Mouse (Mus musculus) G1E (cell line): ENCODE measurements around the gene Vmn1r89. TPM values are rescaled to one million over a fixed set of nuclear protein-coding genes. Genes with fewer than 3 reads are reported as not detected.

Source experiments
- ATAC-seq: 2 replicates; pipeline ENCODE4 v1.8.0; 2016; ENCODE audit warnings: mild to moderate bottlenecking; ENCODE audit not compliant: insufficient number of reproducible peaks, poor library complexity, low FRiP score, severe bottlenecking; ENCODE audit errors: extremely low read depth
- DNase-seq: peaks from one replicate; pipeline ENCODE4 v3.0.0; 2012; ENCODE audit warnings: low spot score
- H3K27me3 ChIP-seq: 2 replicates; pipeline ENCODE4 v1.6.1; 2012; ENCODE audit warnings: mild to moderate bottlenecking, low read length, inconsistent platforms; ENCODE audit not compliant: insufficient read depth
- H3K36me3 ChIP-seq: replicated peaks from 2 replicates; pipeline ENCODE3; 2012; ENCODE audit warnings: mild to moderate bottlenecking, inconsistent platforms
- H3K4me1 ChIP-seq: 2 replicates; pipeline ENCODE4 v1.6.1; 2012; ENCODE audit warnings: low read depth, low read length, inconsistent platforms, mixed read lengths; ENCODE audit not compliant: insufficient read depth
- H3K4me3 ChIP-seq: 2 replicates; pipeline ENCODE4 v1.5.1; 2012; ENCODE audit warnings: low read depth, mild to moderate bottlenecking, inconsistent platforms, low read length, moderate library complexity, mixed read lengths
- H3K9me3 ChIP-seq: replicated peaks from 2 replicates; pipeline ENCODE4 v1.6.1; 2012; ENCODE audit warnings: inconsistent platforms
- CTCF ChIP-seq: IDR thresholded peaks from 2 replicates; pipeline ENCODE4 v1.5.1; 2012; ENCODE audit warnings: low read depth, low read length, inconsistent platforms, mixed read lengths
- GATA1 ChIP-seq: IDR thresholded peaks from 2 replicates; pipeline ENCODE4 v1.6.1; 2012; ENCODE audit warnings: borderline replicate concordance, low read length, inconsistent platforms, mixed read lengths
- GATA2 ChIP-seq: IDR thresholded peaks from 2 replicates; pipeline ENCODE4 v1.6.1; 2012; ENCODE audit warnings: low read depth, low read length, inconsistent platforms, borderline replicate concordance
- POLR2AphosphoS5 ChIP-seq: IDR thresholded peaks from 2 replicates; pipeline ENCODE4 v1.6.1; 2012; ENCODE audit warnings: low read depth, low read length, inconsistent platforms; ENCODE audit not compliant: insufficient replicate concordance
- TAL1 ChIP-seq: conservative IDR thresholded peaks from 2 replicates; pipeline ENCODE4 v1.6.1; 2012; ENCODE audit warnings: low read depth, low read length, inconsistent platforms, mixed read lengths
- polyA plus RNA-seq: library from polyadenylated mRNA; stranded (reverse); fragments of >175 nt; gene quantifications from 2 replicates; pipeline ENCODE4 v1.2.3, GENCODE M21; 2012
- total RNA-seq, 2 experiments: library from RNA; stranded (forward) in 1 of 2; stranded (reverse) in 1 of 2; fragments of 200-1000 nt in 1 of 2; fragments of >200 nt in 1 of 2; fragmentation: Nextera tagmentation in 1 of 2; gene quantifications; 2 replicates each; pipeline ENCODE4 v1.2.3; 2014 to 2017

Vmn1r89 gene
- total RNA-seq (2014; fragmentation: Nextera tagmentation), result not detected in 2 replicates
- total RNA-seq (2017), result 0.27 TPM in 1 of 2 replicates, not detected in the other
- polyA plus RNA-seq, result not detected in 2 replicates

DNA sequence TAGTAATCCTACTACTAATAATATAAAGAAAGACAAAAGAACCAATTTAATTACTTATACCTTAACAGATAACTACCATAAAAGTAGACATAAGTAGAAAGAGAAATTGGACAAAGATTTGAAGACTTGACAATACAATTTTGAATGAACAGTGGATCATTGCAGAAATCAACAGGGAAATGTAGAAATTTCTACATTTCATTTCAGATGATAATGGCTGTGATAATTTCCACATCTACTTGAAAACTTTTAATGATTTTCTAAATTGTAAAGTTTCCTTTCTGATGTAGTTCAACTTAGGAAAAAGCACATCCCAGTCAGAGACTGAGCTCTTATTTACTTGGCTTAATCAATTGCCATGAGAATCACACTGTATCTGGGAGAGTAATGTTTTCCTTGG is at the start of gene Vmn1r89:
Gene Vmn1r89 (plus strand): TSS at position 301 of the 400 bp plus-strand sequence.
- Histone ChIP-seq H3K27me3 (no peaks in the 10 kb centered on the region), H3K36me3 (no peaks in the 10 kb centered on the region), H3K4me1 (no peaks in the 10 kb centered on the region), H3K4me3 (no peak within 1 kb of the TSS), H3K9me3 (no peaks in the 10 kb centered on the region)
- TF ChIP-seq GATA2 (no peak), GATA1 (no peak), TAL1 (no peak), CTCF (no peak), POLR2AphosphoS5 (no peak)
- ATAC-seq (no peak), DNase-seq (no peak)

DNA sequence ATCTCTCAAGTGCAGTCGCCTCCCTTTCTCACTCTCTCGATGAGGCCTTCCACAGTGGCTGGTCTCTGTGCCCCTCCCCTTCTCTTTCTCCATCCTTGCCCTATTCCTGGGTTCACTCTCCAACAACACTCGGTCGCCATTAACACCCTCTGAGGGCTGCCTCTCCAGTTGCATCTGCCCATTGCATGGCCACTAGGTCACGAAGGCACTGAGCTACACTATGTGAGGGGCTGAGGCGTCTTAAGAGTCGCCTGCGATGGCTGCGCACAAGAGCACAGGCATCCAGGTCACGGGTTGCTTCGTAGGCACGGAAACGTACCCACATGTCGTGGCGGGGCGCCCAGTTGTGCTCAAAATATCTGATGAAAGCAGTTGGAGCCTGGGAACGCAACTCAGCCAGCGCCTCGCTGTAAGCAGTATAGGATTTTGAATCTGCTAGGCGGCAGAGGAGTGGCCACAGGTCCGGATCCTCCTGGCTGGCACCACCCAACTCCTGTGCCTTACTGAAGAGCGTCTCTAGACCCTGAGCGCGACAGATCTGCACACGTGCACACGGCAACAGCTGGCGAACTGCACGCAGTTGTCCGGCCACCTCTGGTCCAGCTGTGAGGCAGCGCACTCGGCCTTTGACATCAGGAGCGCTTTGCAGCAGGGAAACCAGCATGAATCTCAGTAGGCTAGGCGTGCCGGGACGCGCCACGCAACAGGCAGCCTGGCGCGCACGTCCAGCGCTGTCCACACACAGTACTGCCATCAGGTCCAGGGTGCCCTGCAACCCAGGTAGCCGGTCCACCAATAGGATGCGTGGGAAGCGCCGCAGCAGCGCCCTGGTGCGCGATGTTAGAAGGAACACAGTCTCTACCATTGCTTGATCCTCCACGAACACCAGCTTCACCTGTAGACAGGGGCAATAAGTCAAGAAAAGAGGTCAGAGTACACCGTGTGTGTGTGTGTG is 48.2 kb downstream of the Vmn1r89 start:
- H3K4me3 ChIP-seq, result 0 out of 2 replicates have a peak overlapping the region, but pooled peaks have one; percentile 0
- TF ChIP-seq CTCF (no peak), GATA1 (no peak), POLR2AphosphoS5 (no peak), GATA2 (no peak), TAL1 (no peak)
- no peak for ATAC-seq
- H3K4me1 ChIP-seq, result no peaks in the 10 kb centered on the region
- H3K36me3 ChIP-seq, result peaks cover 6% of the 10 kb centered on the region
- H3K9me3 ChIP-seq, result no peaks in the 10 kb centered on the region
- H3K27me3 ChIP-seq, result peaks cover 3% of the 10 kb centered on the region; the same call in 1 of the 2 replicates
- DNase-seq, result no peak

DNA sequence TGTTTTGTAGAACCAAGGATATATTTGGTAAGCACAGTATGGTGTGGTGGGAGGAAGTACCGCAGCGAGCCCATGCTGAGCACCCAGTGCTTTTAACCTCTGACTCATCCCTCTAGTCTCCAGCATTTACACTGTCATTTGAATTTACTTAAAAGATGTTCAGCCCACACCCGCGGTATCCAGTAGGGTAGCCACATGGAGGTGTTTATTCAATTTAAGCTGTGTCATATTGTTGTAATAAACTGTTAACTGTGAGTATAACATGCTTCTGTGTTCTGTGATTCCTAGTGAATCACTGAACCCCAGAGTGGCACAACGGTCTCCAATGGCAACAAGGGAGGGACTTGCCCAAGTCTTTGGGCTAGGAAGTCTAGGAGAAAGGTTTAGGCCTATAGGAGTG is 51.0 kb downstream of the Vmn1r89 start:
- Histone ChIP-seq H3K9me3 (no peaks in the 10 kb centered on the region), H3K36me3 (peaks cover 6% of the 10 kb centered on the region), H3K27me3 (peaks cover 3% of the 10 kb centered on the region; the same call in 1 of the 2 replicates), H3K4me3 (no peak overlapping the region), H3K4me1 (no peaks in the 10 kb centered on the region)
- ATAC-seq (no peak), DNase-seq (no peak)
- no peak for TF ChIP-seq CTCF
- no peak for TF ChIP-seq GATA2
- TF ChIP-seq TAL1, result no peak
- no peak for TF ChIP-seq GATA1
- TF ChIP-seq POLR2AphosphoS5, result no peak

DNA sequence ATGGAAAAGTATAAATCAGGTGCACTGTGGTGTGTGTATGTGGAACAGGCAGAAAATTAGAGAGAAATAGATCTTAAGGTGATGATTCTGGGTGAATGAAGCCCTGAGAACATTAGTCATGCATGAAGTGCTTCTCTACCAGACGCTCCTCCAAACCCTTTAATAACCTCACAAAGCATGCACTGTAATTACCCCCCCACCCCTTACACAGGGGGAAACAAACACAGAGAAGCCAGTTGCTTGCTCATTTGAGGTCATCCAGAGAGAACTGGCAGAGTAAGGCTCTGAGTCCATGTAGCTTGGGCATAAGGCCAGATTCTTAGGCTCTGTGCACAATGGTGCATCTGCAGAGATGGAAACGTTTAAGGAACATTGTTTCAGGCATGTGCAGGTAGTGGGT is 51.6 kb downstream of the Vmn1r89 start:
- H3K9me3 ChIP-seq, result no peaks in the 10 kb centered on the region
- TF ChIP-seq TAL1, result no peak
- TF ChIP-seq GATA1, result no peak
- no peak for TF ChIP-seq CTCF
- TF ChIP-seq POLR2AphosphoS5, result no peak
- TF ChIP-seq GATA2, result no peak
- ATAC-seq (no peak), DNase-seq (no peak)
- H3K4me3 ChIP-seq, result no peak overlapping the region
- H3K4me1 ChIP-seq, result no peaks in the 10 kb centered on the region
- peaks cover 11% of the 10 kb centered on the region for H3K36me3 ChIP-seq
- H3K27me3 ChIP-seq, result peaks cover 3% of the 10 kb centered on the region; the same call in 1 of the 2 replicates

DNA sequence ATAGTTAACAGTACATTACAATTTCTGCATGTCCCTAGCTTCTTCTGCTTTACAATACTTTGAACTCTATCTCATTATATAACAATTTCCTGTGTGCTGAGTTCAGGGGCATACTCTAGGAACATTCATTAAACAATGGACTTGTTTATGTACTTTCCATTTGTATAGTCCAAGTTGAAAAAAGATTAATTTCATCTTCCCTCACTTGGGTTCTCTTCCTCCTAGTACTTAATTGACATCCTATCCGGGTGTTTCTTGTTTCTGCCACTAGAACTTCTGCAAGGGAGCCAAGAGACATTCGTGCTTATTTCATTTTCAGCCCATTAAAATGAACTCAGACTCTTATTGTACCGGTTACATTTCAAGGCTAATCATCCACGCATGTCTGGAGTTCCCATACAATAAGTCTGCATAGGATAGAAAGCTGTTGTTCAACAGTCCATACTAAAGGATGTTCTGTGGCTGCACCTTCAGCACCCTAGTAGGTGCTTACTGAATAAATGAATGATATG is 56.0 kb downstream of the Vmn1r89 start:
- ATAC-seq (no peak), DNase-seq (no peak)
- TF ChIP-seq CTCF, result no peak
- TF ChIP-seq GATA2, result no peak
- no peaks in the 10 kb centered on the region for H3K27me3 ChIP-seq
- H3K4me3 ChIP-seq, result no peak overlapping the region
- no peaks in the 10 kb centered on the region for H3K4me1 ChIP-seq
- H3K36me3 ChIP-seq, result peaks cover 16% of the 10 kb centered on the region
- H3K9me3 ChIP-seq, result no peaks in the 10 kb centered on the region

DNA sequence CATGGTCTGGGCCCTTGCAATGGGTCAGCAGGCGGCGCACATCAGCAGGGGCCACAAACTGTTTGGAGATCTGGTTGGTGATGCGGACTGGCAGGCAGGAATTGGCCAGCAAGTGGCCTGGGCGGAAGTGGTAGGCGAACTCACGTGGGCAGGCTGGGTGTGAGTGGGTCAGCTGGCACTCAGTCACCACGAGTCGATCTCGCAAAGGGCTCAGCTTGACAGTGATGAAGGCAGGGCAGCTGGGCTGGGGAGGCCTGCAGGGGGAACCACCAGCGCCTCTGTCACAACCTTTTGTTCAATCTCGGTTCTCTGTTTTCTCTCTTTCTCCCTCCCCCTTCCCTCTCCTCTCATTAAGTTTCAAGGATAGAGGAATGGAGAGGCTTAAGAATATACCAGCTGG is 56.6 kb downstream of the Vmn1r89 start:
- DNase-seq, result no peak
- no peak for TF ChIP-seq GATA2
- no peak for TF ChIP-seq POLR2AphosphoS5
- TF ChIP-seq TAL1, result no peak
- H3K9me3 ChIP-seq, result no peaks in the 10 kb centered on the region
- H3K27me3 ChIP-seq, result no peaks in the 10 kb centered on the region
- H3K4me1 ChIP-seq, result no peaks in the 10 kb centered on the region
- H3K4me3 ChIP-seq, result no peak overlapping the region
- no peak for ATAC-seq
- peaks cover 18% of the 10 kb centered on the region for H3K36me3 ChIP-seq

Other genes with a start within 250 kb of the Vmn1r89 start
- 3.7 and 5.9 TPM in 2 replicates for gene Zfp324, start 247.2 kb upstream of the Vmn1r89 start, total RNA-seq (2014; fragmentation: Nextera tagmentation)
- 6.2 and 7.0 TPM in 2 replicates for gene Zfp324, start 247.2 kb upstream of the Vmn1r89 start, total RNA-seq (2017)
- gene Zfp324, start 247.2 kb upstream of the Vmn1r89 start, polyA plus RNA-seq, result 2.4 and 2.7 TPM in 2 replicates
- gene Zfp446, start 235.2 kb upstream of the Vmn1r89 start, total RNA-seq (2014; fragmentation: Nextera tagmentation), result 5.9 and 6.1 TPM in 2 replicates
- 3.7 and 4.0 TPM in 2 replicates for gene Zfp446, start 235.2 kb upstream of the Vmn1r89 start, total RNA-seq (2017)
- 4.1 and 4.6 TPM in 2 replicates for gene Zfp446, start 235.2 kb upstream of the Vmn1r89 start, polyA plus RNA-seq
- not detected in 2 replicates for gene Slc27a5, start 214.8 kb upstream of the Vmn1r89 start, total RNA-seq (2014; fragmentation: Nextera tagmentation)
- gene Slc27a5, start 214.8 kb upstream of the Vmn1r89 start, total RNA-seq (2017), result 0.12 and 0.22 TPM in 2 replicates
- not detected in 2 replicates for gene Slc27a5, start 214.8 kb upstream of the Vmn1r89 start, polyA plus RNA-seq
- 324 and 384 TPM in 2 replicates for gene Trim28, start 213.9 kb upstream of the Vmn1r89 start, total RNA-seq (2014; fragmentation: Nextera tagmentation)
- gene Trim28, start 213.9 kb upstream of the Vmn1r89 start, total RNA-seq (2017), result 506 and 524 TPM in 2 replicates
- gene Trim28, start 213.9 kb upstream of the Vmn1r89 start, polyA plus RNA-seq, result 193 and 221 TPM in 2 replicates
- gene Zbtb45, start 203.0 kb upstream of the Vmn1r89 start, total RNA-seq (2014; fragmentation: Nextera tagmentation), result 9.6 and 12.6 TPM in 2 replicates
- 8.7 and 9.0 TPM in 2 replicates for gene Zbtb45, start 203.0 kb upstream of the Vmn1r89 start, total RNA-seq (2017)
- gene Zbtb45, start 203.0 kb upstream of the Vmn1r89 start, polyA plus RNA-seq, result 99.1 and 126 TPM in 2 replicates
- 148 and 163 TPM in 2 replicates for gene Chmp2a, start 178.2 kb upstream of the Vmn1r89 start, total RNA-seq (2014; fragmentation: Nextera tagmentation)
- gene Chmp2a, start 178.2 kb upstream of the Vmn1r89 start, total RNA-seq (2017), result 178 and 188 TPM in 2 replicates
- 141 and 289 TPM in 2 replicates for gene Chmp2a, start 178.2 kb upstream of the Vmn1r89 start, polyA plus RNA-seq
- gene Ube2m, start 174.7 kb upstream of the Vmn1r89 start, total RNA-seq (2014; fragmentation: Nextera tagmentation), result 250 and 290 TPM in 2 replicates
- gene Ube2m, start 174.7 kb upstream of the Vmn1r89 start, total RNA-seq (2017), result 151 and 162 TPM in 2 replicates
- 150 and 170 TPM in 2 replicates for gene Ube2m, start 174.7 kb upstream of the Vmn1r89 start, polyA plus RNA-seq
- gene Mzf1, start 158.3 kb upstream of the Vmn1r89 start, total RNA-seq (2014; fragmentation: Nextera tagmentation), result not detected in 2 replicates
- gene Mzf1, start 158.3 kb upstream of the Vmn1r89 start, total RNA-seq (2017), result 0.17 and 0.22 TPM in 2 replicates
- gene Mzf1, start 158.3 kb upstream of the Vmn1r89 start, polyA plus RNA-seq, result 0.07 and 0.11 TPM in 2 replicates
- not detected in 2 replicates for gene Vmn1r85, start 117.8 kb upstream of the Vmn1r89 start, total RNA-seq (2014; fragmentation: Nextera tagmentation)
- gene Vmn1r85, start 117.8 kb upstream of the Vmn1r89 start, total RNA-seq (2017), result under 0.01 and 0.44 TPM in 2 replicates
- gene Vmn1r85, start 117.8 kb upstream of the Vmn1r89 start, polyA plus RNA-seq, result not detected in 2 replicates
- not detected in 2 replicates for gene Vmn1r86, start 93.1 kb upstream of the Vmn1r89 start, total RNA-seq (2014; fragmentation: Nextera tagmentation)
- 0.06 and 0.11 TPM in 2 replicates for gene Vmn1r86, start 93.1 kb upstream of the Vmn1r89 start, total RNA-seq (2017)
- not detected in 2 replicates for gene Vmn1r86, start 93.1 kb upstream of the Vmn1r89 start, polyA plus RNA-seq
- gene Vmn1r87, start 72.9 kb upstream of the Vmn1r89 start, total RNA-seq (2014; fragmentation: Nextera tagmentation), result not detected in 2 replicates
- gene Vmn1r87, start 72.9 kb upstream of the Vmn1r89 start, total RNA-seq (2017), result 0.12 and 0.60 TPM in 2 replicates
- gene Vmn1r87, start 72.9 kb upstream of the Vmn1r89 start, polyA plus RNA-seq, result not detected in 2 replicates
- not detected in 2 replicates for gene Vmn1r88, start 53.5 kb upstream of the Vmn1r89 start, total RNA-seq (2014; fragmentation: Nextera tagmentation)
- 0.06 and 0.22 TPM in 2 replicates for gene Vmn1r88, start 53.5 kb upstream of the Vmn1r89 start, total RNA-seq (2017)
- gene Vmn1r88, start 53.5 kb upstream of the Vmn1r89 start, polyA plus RNA-seq, result not detected in 2 replicates
- 143 and 159 TPM in 2 replicates for gene Lig1, start 64.3 kb downstream of the Vmn1r89 start, total RNA-seq (2014; fragmentation: Nextera tagmentation)
- 49.3 and 66.8 TPM in 2 replicates for gene Lig1, start 64.3 kb downstream of the Vmn1r89 start, total RNA-seq (2017)
- 72.8 and 89.3 TPM in 2 replicates for gene Lig1, start 64.3 kb downstream of the Vmn1r89 start, polyA plus RNA-seq
- 9.8 and 15.7 TPM in 2 replicates for gene Zswim9, start 65.7 kb downstream of the Vmn1r89 start, total RNA-seq (2014; fragmentation: Nextera tagmentation)
- gene Zswim9, start 65.7 kb downstream of the Vmn1r89 start, total RNA-seq (2017), result 8.7 and 9.7 TPM in 2 replicates
- 1.8 and 2.4 TPM in 2 replicates for gene Zswim9, start 65.7 kb downstream of the Vmn1r89 start, polyA plus RNA-seq
- 0.23 and 1.0 TPM in 2 replicates for gene Pla2g4c, start 111.6 kb downstream of the Vmn1r89 start, total RNA-seq (2014; fragmentation: Nextera tagmentation)
- gene Pla2g4c, start 111.6 kb downstream of the Vmn1r89 start, total RNA-seq (2017), result 0.64 and 0.93 TPM in 2 replicates
- gene Pla2g4c, start 111.6 kb downstream of the Vmn1r89 start, polyA plus RNA-seq, result 0.03 TPM in 1 of 2 replicates, not detected in the other
- gene Cabp5, start 185.1 kb downstream of the Vmn1r89 start, total RNA-seq (2014; fragmentation: Nextera tagmentation), result not detected in 2 replicates
- 0.05 TPM in 1 of 2 replicates, not detected in the other for gene Cabp5, start 185.1 kb downstream of the Vmn1r89 start, total RNA-seq (2017)
- gene Cabp5, start 185.1 kb downstream of the Vmn1r89 start, polyA plus RNA-seq, result not detected in 2 replicates
- not detected in 2 replicates for gene Bsph1, start 237.8 kb downstream of the Vmn1r89 start, total RNA-seq (2014; fragmentation: Nextera tagmentation)
- not detected in 2 replicates for gene Bsph1, start 237.8 kb downstream of the Vmn1r89 start, total RNA-seq (2017)
- not detected in 2 replicates for gene Bsph1, start 237.8 kb downstream of the Vmn1r89 start, polyA plus RNA-seq